Mouse (Mus musculus) limb, embryonic 14.5 days (tissue): ENCODE results near the gene Icam1. TPM values are rescaled to one million over a fixed set of nuclear protein-coding genes. Genes with fewer than 3 reads are reported as not detected.

ENCODE experiments used
- ATAC-seq: fragments of 200-750 bp; cut with Nextera tagmentation; 2 replicates; pipeline ENCODE4 v1.8.0; 2017; ENCODE audit warnings: low read depth, moderate number of reproducible peaks, moderate TSS enrichment; ENCODE audit not compliant: low FRiP score
- DNase-seq: peaks from one replicate; pipeline ENCODE4 v3.0.0-alpha.2; 2015; ENCODE audit warnings: low spot score
- H3K27ac ChIP-seq: fragments of 300-500 bp; sonication (generic); replicated peaks from 2 replicates; pipeline ENCODE4 v1.5.1; 2014; ENCODE audit warnings: low read depth, mild to moderate bottlenecking, low read length, moderate library complexity, mixed read lengths
- H3K27me3 ChIP-seq: fragments of 300-500 bp; sonication (generic); 2 replicates; pipeline ENCODE4 v1.6.1; 2014; ENCODE audit warnings: low read length, mixed read lengths; ENCODE audit not compliant: control insufficient read depth, insufficient read depth
- H3K36me3 ChIP-seq: fragments of 300-500 bp; sonication (generic); 2 replicates; pipeline ENCODE4 v1.6.1; 2014; ENCODE audit warnings: mild to moderate bottlenecking, low read length, moderate library complexity, mixed read lengths; ENCODE audit not compliant: control insufficient read depth, insufficient read depth
- H3K4me1 ChIP-seq: fragments of 300-500 bp; sonication (generic); 2 replicates; pipeline ENCODE4 v1.6.1; 2014; ENCODE audit warnings: antibody characterized with exemption, low read length, mixed read lengths; ENCODE audit not compliant: control insufficient read depth, insufficient read depth
- H3K4me2 ChIP-seq: fragments of 300-500 bp; sonication (generic); replicated peaks from 2 replicates; pipeline ENCODE4 v1.6.1; 2014; ENCODE audit warnings: low read depth, mild to moderate bottlenecking, low read length, moderate library complexity; ENCODE audit not compliant: severe bottlenecking
- H3K4me3 ChIP-seq: fragments of 300-500 bp; sonication (generic); replicated peaks from 2 replicates; pipeline ENCODE4 v1.5.1; 2014; ENCODE audit warnings: low read length
- H3K9ac ChIP-seq: fragments of 300-500 bp; sonication (generic); 2 replicates; pipeline ENCODE4 v1.6.1; 2014; ENCODE audit warnings: mild to moderate bottlenecking, low read depth, low read length, moderate library complexity; ENCODE audit not compliant: severe bottlenecking
- H3K9me3 ChIP-seq: fragments of 300-500 bp; sonication (generic); 2 replicates; pipeline ENCODE4 v1.6.1; 2016; ENCODE audit warnings: low read length; ENCODE audit not compliant: control insufficient read depth
- POLR2A ChIP-seq: fragments of 200-500 bp; IDR thresholded peaks from 2 replicates; pipeline ENCODE4 v1.8.0; 2012; ENCODE audit warnings: inconsistent platforms, mild to moderate bottlenecking, moderate library complexity, borderline replicate concordance; ENCODE audit not compliant: insufficient read depth, insufficient read length; ENCODE audit errors: extremely low read depth
- WGBS: fragments of 180-500 bp; shearing (Covaris S2); extraction: QIAGEN DNeasy Blood & Tissue Kit; methylation state at CpG from one replicate; pipeline ENCODE4 v1.1.7; 2014; 5-methylcytosine and 5-hydroxymethylcytosine counted together
- polyA plus RNA-seq, 2 experiments: library from polyadenylated mRNA; depleted of rRNA in 1 of 2; stranded (reverse) in 1 of 2; unstranded in 1 of 2; fragments of >200 nt; fragmentation: Nextera tagmentation in 1 of 2; extraction: Ambion mirVana in 1 of 2; gene quantifications; 2 replicates each; pipeline versions ENCODE4 v1.2.1 to v1.2.3; 2012 to 2014

Gene Icam1
- polyA plus RNA-seq, 2 experiments: 15.5 to 18.3 TPM

DNA sequence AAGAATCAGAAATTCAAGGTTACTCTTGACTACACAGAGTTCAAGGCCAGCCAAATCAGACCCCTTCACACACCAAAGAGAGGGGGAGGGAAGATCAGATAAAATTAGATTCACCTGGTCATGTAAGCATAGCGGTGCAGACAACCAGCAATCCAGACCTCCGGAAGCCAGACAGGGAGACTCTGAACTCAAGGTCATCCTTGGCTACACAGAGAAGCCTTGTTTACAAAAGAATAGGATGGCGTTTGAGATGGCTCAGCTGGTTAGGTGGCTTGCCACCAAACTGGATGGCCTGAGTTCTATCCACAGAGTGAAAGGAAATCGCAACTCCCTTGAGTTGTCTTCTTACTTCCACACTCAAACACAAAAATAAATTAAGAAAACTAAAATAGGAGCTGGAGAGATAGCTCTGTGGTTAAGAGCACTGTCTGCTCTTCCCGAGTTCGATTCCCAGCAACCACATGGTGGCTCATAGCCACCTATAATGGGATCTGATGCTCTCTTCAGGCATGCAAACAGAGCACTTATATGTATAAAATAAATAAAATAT is 14.1 kb upstream of the Icam1 start:
- H3K4me1 ChIP-seq: 0 out of 2 replicates have a peak, but pooled peaks cover 2% of the 10 kb centered on the region
- peaks cover 13% of the 10 kb centered on the region for H3K36me3 ChIP-seq
- no peaks in the 10 kb centered on the region for H3K27me3 ChIP-seq
- no peaks in the 10 kb centered on the region for H3K9me3 ChIP-seq
- no peak for TF ChIP-seq POLR2A
- no peak overlapping the region for H3K9ac ChIP-seq
- H3K4me2 ChIP-seq: no peak overlapping the region
- 74% methylated on average over 6 of the region's 6 CpGs for WGBS
- H3K4me3 ChIP-seq: no peak overlapping the region
- no peak overlapping the region for H3K27ac ChIP-seq
- ATAC-seq: no peak
- no peak for DNase-seq

DNA sequence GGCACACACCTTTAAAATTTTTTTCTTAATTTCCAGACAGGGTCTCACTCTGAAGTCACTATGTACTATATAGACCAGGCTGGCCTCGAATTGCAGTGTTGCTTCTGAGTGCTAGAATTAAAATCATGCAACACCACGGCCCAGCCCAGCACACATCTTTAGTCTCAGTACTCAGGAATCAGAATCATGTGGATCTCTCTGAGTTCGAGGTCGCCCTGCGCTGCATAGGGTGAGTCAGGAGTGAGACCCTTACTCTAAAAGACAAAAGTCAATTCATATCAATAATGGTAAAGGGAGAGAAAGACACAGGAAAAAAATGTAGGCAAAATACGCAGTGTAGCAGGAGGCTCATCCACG is 13.5 kb upstream of the Icam1 start:
- ATAC-seq (peak; percentile 20), DNase-seq (no peak)
- Histone ChIP-seq H3K9ac (peak overlapping the region; percentile 87), H3K4me3 (peak overlapping the region; percentile 92), H3K4me2 (peak overlapping the region; percentile 83), H3K9me3 (no peaks in the 10 kb centered on the region), H3K27me3 (no peaks in the 10 kb centered on the region), H3K27ac (peak overlapping the region; percentile 73; the same call in 1 of the 2 replicates), H3K36me3 (peaks cover 15% of the 10 kb centered on the region), H3K4me1 (0 out of 2 replicates have a peak, but pooled peaks cover 2% of the 10 kb centered on the region)
- WGBS: 11% methylated on average over 7 of the region's 7 CpGs
- TF ChIP-seq POLR2A: no peak

DNA sequence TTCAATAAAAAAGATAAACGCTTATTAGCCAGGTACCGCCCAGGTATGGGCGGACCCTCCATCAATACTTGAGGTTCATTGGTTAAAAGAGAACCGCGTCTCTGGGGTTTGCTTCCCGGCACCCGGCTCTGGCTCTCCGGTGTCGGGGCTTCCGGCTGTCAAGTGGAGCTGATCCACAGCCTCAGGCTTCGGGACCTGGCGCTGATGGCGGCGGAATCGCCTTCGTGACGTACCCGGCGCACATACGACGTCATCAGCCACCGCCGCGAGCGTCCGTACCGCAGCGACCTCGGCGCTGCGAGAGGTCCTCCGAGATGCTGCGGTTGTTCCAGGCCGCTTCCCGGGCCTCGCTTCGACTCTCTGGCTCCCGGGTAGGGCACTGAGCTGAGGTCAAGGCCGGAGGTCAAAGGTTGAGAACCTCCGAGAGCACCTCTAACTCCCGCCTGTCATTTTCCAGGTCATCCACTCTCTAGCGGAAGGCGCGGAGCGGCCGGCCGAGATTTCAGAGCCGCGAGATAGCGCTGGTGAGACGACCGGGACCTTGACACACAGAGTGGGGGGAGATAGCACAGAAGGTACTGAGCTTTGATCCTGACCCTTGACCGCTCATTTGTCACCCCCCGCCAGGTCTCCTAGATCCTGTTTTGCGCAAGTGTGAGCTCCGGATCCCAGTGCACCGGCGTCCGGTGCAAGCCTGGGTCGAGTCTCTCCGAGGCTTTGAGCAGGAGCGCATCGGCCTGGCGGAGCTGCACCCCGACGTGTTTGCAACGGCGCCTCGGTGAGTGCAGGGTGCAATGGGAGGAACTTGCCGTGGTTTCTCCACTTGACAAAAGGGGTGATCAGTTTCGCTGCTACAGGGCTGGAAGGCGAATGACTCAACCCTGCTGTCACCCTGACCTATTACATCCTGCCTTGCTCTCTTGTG is 12.9 kb upstream of the Icam1 start, which contains the start of gene Mrpl4:
Mrpl4 (plus strand) TSS at position 112 of the 925 bp plus-strand sequence.
- peak within 1 kb of the TSS; percentile 87 for H3K9ac ChIP-seq
- peaks cover 22% of the 10 kb centered on the region for H3K36me3 ChIP-seq
- 0 out of 2 replicates have a peak, but pooled peaks cover 2% of the 10 kb centered on the region for H3K4me1 ChIP-seq
- peak; percentile 73 for DNase-seq
- H3K27me3 ChIP-seq: no peaks in the 10 kb centered on the region
- 2% methylated on average over 71 of the region's 72 CpGs for WGBS
- TF ChIP-seq POLR2A: peak; percentile 86; the same call in 1 of the 2 replicates
- peak within 1 kb of the TSS; percentile 92 for H3K4me3 ChIP-seq
- no peaks in the 10 kb centered on the region for H3K9me3 ChIP-seq
- peak; percentile 84 for ATAC-seq
- peak within 1 kb of the TSS; percentile 73 for H3K27ac ChIP-seq
- H3K4me2 ChIP-seq: peak within 1 kb of the TSS; percentile 83

DNA sequence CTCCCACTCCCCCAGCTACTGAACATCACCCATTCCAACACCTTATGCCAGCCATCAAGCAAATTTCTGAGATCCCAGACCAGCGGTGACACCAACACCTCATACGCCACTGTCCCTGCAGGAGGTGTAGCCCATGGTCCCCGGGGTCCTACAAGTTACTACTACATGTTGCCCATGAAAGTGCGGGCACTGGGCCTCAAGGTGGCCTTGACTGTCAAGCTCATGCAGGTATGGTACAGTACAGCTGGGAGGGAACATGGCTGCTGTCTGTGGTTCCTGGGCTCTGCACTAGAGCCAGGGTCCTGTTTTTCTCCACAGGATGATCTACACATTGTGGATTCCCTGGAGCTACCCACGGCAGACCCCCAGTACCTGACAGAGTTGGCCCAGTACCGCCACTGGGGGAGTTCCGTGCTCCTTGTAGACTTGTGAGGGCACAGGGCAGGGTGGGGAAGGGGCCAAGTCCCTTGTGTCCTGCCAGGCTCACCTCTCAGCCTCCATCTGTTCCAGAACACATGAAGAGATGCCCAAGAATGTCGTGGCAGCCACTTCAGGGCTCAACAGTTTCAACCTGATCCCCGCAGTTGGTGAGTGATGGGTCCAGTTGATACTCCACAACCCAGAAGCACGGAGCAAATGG is 8.4 kb upstream of the Icam1 start:
- no peak overlapping the region for H3K9ac ChIP-seq
- no peaks in the 10 kb centered on the region for H3K9me3 ChIP-seq
- WGBS: 96% methylated on average over 10 of the region's 10 CpGs
- ATAC-seq: no peak
- H3K27ac ChIP-seq: no peak overlapping the region
- H3K27me3 ChIP-seq: no peaks in the 10 kb centered on the region
- no peak overlapping the region for H3K4me3 ChIP-seq
- H3K4me1 ChIP-seq: 0 out of 2 replicates have a peak, but pooled peaks cover 2% of the 10 kb centered on the region
- no peak for DNase-seq
- no peak for TF ChIP-seq POLR2A
- H3K36me3 ChIP-seq: peaks cover 34% of the 10 kb centered on the region
- H3K4me2 ChIP-seq: no peak overlapping the region

DNA sequence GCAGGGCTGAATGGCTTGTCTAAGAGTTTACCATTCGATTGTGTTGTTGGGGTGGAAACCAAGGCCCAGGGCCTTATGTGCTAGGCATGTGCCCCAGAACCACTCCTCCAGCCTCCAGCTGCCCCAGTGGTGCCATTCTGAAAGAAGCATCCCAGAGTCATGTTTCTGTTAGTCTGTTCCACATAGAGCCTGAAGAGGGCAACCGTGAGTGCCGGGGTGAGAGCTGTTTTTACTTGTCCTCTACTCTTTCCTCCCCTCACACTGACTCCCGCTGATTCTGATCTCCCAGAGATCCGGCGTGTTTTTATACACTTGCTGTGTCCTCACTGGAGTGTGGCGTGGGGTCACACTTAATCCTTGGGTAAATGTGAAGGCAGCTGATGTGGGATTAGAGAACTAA is 7.8 kb upstream of the Icam1 start:
- Histone ChIP-seq H3K36me3 (peaks cover 34% of the 10 kb centered on the region), H3K27ac (no peak overlapping the region), H3K9me3 (no peaks in the 10 kb centered on the region), H3K27me3 (no peaks in the 10 kb centered on the region), H3K4me2 (no peak overlapping the region), H3K4me1 (0 out of 2 replicates have a peak, but pooled peaks cover 2% of the 10 kb centered on the region), H3K4me3 (no peak overlapping the region), H3K9ac (no peak overlapping the region)
- no peak for TF ChIP-seq POLR2A
- DNase-seq (no peak), ATAC-seq (no peak)
- WGBS: 82% methylated on average over 7 of the region's 7 CpGs
